Mouse (Mus musculus) limb, embryonic 11.5 days (tissue): ENCODE measurements at regions not wholly inside any gene's neighbourhood (a gene's known extent, or its start where the extent isn't known, plus 50 kb on each side); places are given as distances from the start of the nearest gene placed in this dataset.

Source experiments
- ATAC-seq: fragments of 200-750 bp; cut with Nextera tagmentation; 2 replicates; pipeline ENCODE4 v1.8.0; 2017; ENCODE audit warnings: low read depth; ENCODE audit not compliant: insufficient number of reproducible peaks, low FRiP score, low TSS enrichment
- DNase-seq: peaks from one replicate; pipeline ENCODE4 v3.0.0-alpha.2; 2015; ENCODE audit warnings: low spot score
- H3K27ac ChIP-seq: fragments of 300-500 bp; sonication (generic); replicated peaks from 2 replicates; pipeline ENCODE4 v1.5.1; 2014; ENCODE audit warnings: low read depth, mild to moderate bottlenecking, low read length
- H3K27me3 ChIP-seq: fragments of 300-500 bp; sonication (generic); 2 replicates; pipeline ENCODE4 v1.6.1; 2014; ENCODE audit warnings: mild to moderate bottlenecking, low read length, mixed read lengths; ENCODE audit not compliant: control insufficient read depth, insufficient read depth
- H3K36me3 ChIP-seq: fragments of 300-500 bp; sonication (generic); 2 replicates; pipeline ENCODE4 v1.6.1; 2014; ENCODE audit warnings: mild to moderate bottlenecking, low read length, moderate library complexity, mixed read lengths; ENCODE audit not compliant: control insufficient read depth, insufficient read depth
- H3K4me1 ChIP-seq: fragments of 300-500 bp; sonication (generic); 2 replicates; pipeline ENCODE4 v1.6.1; 2014; ENCODE audit warnings: low read length, mixed read lengths; ENCODE audit not compliant: control insufficient read depth, insufficient read depth
- H3K4me2 ChIP-seq: fragments of 300-500 bp; sonication (generic); 2 replicates; pipeline ENCODE4 v1.6.1; 2014; ENCODE audit warnings: low read depth, mild to moderate bottlenecking, moderate library complexity; ENCODE audit not compliant: severe bottlenecking
- H3K4me3 ChIP-seq: fragments of 300-500 bp; sonication (generic); 2 replicates; pipeline ENCODE4 v1.5.1; 2014; ENCODE audit warnings: low read depth, low read length
- H3K9ac ChIP-seq: fragments of 300-500 bp; sonication (generic); 2 replicates; pipeline ENCODE4 v1.6.1; 2014; ENCODE audit warnings: mild to moderate bottlenecking, low read length
- H3K9me3 ChIP-seq: fragments of 300-500 bp; sonication (generic); 2 replicates; pipeline ENCODE4 v1.6.1; 2016; ENCODE audit warnings: low read length; ENCODE audit not compliant: control insufficient read depth
- whole genome bisulfite sequencing: fragments of 180-500 bp; shearing (Covaris S2); extraction: QIAGEN DNeasy Blood & Tissue Kit; methylation state at CpG from one replicate; pipeline ENCODE4 v1.1.7; 2014; 5-methylcytosine and 5-hydroxymethylcytosine counted together

DNA sequence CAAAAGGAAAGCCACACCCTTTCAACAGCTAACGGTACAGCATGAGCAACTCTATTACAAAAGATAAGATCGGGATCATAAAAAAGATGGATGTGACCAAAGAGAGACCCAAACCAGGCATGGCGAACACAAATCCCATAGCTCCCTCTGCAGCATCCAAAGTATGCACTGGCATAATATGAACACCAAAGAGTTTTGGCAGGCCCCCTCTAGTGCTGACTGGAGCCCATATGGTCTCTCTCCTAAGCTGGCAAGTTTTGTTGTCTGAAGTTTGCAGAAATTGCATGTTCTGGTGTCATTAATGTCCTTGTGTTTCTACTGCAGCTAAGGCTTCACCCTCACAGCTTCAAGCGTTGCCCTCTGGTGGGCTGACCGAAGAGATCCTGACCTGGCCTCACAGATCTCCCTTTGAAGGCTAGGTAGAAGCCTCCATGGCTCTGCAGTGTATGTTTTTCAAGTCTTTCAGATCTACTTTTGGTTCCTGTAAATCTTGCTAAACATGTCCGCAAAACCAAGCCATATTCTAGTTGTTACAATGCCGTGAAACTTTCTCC, 75.7 kb upstream of the Bcl2l14 start:
- Histone ChIP-seq H3K9me3 (no peaks in the 10 kb centered on the region), H3K9ac (no peak overlapping the region), H3K4me1 (no peaks in the 10 kb centered on the region), H3K36me3 (no peaks in the 10 kb centered on the region), H3K27me3 (no peaks in the 10 kb centered on the region), H3K4me3 (no peak overlapping the region), H3K27ac (no peak overlapping the region), H3K4me2 (no peak overlapping the region)
- DNase-seq (no peak), ATAC-seq (no peak)
- WGBS: 92% methylated on average over 7 of the region's 7 CpGs

GRCm38 (mm10) chr6:134324001-134324400, 72.1 kb upstream of the Bcl2l14 start:
- no peak overlapping the region for H3K9ac ChIP-seq
- H3K4me2 ChIP-seq: no peak overlapping the region
- ATAC-seq (no peak), DNase-seq (no peak)
- H3K27me3 ChIP-seq: no peaks in the 10 kb centered on the region
- 84% methylated on average over 3 of the region's 3 CpGs for WGBS
- H3K36me3 ChIP-seq: no peaks in the 10 kb centered on the region
- no peak overlapping the region for H3K4me3 ChIP-seq
- H3K27ac ChIP-seq: no peak overlapping the region
- no peaks in the 10 kb centered on the region for H3K9me3 ChIP-seq
- no peaks in the 10 kb centered on the region for H3K4me1 ChIP-seq

DNA sequence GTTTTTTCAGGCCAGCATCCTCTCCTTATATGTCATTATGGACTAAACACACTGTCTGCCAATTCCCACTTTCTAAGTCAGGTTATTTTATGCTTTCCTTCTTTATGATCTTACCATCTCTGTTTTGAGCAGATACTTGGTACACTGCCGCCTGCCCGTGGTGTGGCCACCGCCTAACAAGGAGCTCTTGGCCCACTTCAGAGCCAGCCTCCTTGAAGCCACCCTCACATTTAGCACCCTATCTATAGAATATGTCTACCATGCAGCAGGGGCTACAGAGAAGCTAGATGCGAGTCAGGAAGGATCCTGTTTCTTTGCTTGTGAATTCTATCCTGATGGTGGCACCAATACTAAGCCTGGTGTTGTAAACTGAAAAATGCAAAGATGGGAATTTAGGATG, 70.6 kb upstream of the Bcl2l14 start:
- Histone ChIP-seq H3K27me3 (no peaks in the 10 kb centered on the region), H3K4me3 (no peak overlapping the region), H3K9me3 (no peaks in the 10 kb centered on the region), H3K4me2 (no peak overlapping the region), H3K36me3 (no peaks in the 10 kb centered on the region), H3K4me1 (no peaks in the 10 kb centered on the region), H3K9ac (no peak overlapping the region), H3K27ac (no peak overlapping the region)
- no peak for ATAC-seq
- DNase-seq: no peak
- whole genome bisulfite sequencing: 93% methylated on average over 4 of the region's 4 CpGs

DNA sequence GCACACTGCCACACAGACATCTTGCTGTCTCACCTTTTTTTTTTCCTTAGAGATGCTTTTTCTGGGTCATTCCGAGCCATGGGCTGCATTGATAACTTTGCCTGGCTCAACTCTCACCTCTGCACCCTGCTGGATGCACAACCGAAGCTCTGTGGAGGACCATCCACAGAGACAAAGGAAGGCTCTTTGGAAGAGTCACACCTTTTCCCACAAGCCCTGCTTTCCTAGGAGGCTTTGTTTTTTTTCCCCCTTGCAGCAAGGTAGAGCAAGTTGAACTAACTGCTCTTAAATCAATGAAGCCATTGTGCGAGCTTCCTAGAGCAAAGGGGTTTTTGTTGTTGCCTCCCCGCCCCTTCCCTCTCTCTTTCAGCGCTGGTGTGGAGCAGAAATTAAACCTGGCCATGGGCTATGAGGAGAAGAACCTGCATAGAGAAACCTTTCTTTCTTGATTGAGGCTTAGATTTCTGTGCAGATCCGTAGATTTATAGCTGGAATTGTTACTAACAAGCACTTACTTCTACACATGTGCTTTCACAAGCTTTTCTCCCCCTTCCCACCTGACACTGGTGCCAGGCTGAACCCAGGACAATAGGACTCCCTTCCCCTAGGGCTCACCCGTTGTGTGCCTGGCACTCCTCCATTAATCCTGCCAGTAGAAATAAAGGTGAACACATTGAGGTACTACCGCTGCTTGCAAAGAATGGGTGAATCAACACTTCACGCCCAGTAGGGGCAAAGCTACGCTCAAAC, 66.4 kb upstream of the Bcl2l14 start:
- Histone ChIP-seq H3K36me3 (no peaks in the 10 kb centered on the region), H3K9me3 (no peaks in the 10 kb centered on the region), H3K4me2 (no peak overlapping the region), H3K27ac (0 out of 2 replicates have a peak overlapping the region, but pooled peaks have one; percentile 15), H3K4me3 (no peak overlapping the region), H3K4me1 (no peaks in the 10 kb centered on the region), H3K9ac (no peak overlapping the region), H3K27me3 (no peaks in the 10 kb centered on the region)
- 68% methylated on average over 10 of the region's 10 CpGs for WGBS
- ATAC-seq (peak; percentile 61; the same call in 1 of the 2 replicates), DNase-seq (peak; percentile 26)

- Histone ChIP-seq H3K9ac (no peak overlapping the region), H3K27ac (0 out of 2 replicates have a peak overlapping the region, but pooled peaks have one; percentile 15), H3K4me1 (no peaks in the 10 kb centered on the region), H3K9me3 (no peaks in the 10 kb centered on the region), H3K36me3 (no peaks in the 10 kb centered on the region), H3K4me2 (no peak overlapping the region), H3K4me3 (no peak overlapping the region), H3K27me3 (no peaks in the 10 kb centered on the region)
- DNase-seq (no peak), ATAC-seq (no peak)
- 95% methylated on average over 4 of the region's 4 CpGs for WGBS
These were observed 65.8 kb upstream of the Bcl2l14 start for GRCm38 (mm10) chr6:134330300-134330640.

- Histone ChIP-seq H3K27me3 (no peaks in the 10 kb centered on the region), H3K9ac (no peak overlapping the region), H3K27ac (no peak overlapping the region), H3K4me3 (no peak overlapping the region), H3K4me2 (no peak overlapping the region), H3K4me1 (no peaks in the 10 kb centered on the region), H3K36me3 (no peaks in the 10 kb centered on the region), H3K9me3 (no peaks in the 10 kb centered on the region)
- WGBS: 84% methylated on average over 15 of the region's 15 CpGs
- ATAC-seq (no peak), DNase-seq (no peak)
These were observed 63.2 kb upstream of the Bcl2l14 start for GRCm38 (mm10) chr6:134332718-134333432.

GRCm38 (mm10) chr6:134335711-134336110, 60.4 kb upstream of the Bcl2l14 start:
- 79% methylated on average over 4 of the region's 4 CpGs for WGBS
- ATAC-seq: no peak

GRCm38 (mm10) chr6:134342796-134343605, 53.1 kb upstream of the Bcl2l14 start:
- WGBS: 91% methylated on average over 9 of the region's 9 CpGs
- no peak for DNase-seq

More at GRCm38 (mm10) chr6:134335711-134336110, 60.4 kb upstream of the Bcl2l14 start:
- H3K9me3 ChIP-seq: no peaks in the 10 kb centered on the region; the same call in 1 of the 2 replicates
- H3K27me3 ChIP-seq: no peaks in the 10 kb centered on the region
- no peak overlapping the region for H3K9ac ChIP-seq
- no peak overlapping the region for H3K4me2 ChIP-seq
- no peak overlapping the region for H3K27ac ChIP-seq
- no peak overlapping the region for H3K4me3 ChIP-seq
- H3K36me3 ChIP-seq: no peaks in the 10 kb centered on the region
- H3K4me1 ChIP-seq: no peaks in the 10 kb centered on the region
- no peak for DNase-seq

More at GRCm38 (mm10) chr6:134342796-134343605, 53.1 kb upstream of the Bcl2l14 start:
- no peaks in the 10 kb centered on the region; the same call in 1 of the 2 replicates for H3K9me3 ChIP-seq
- no peaks in the 10 kb centered on the region for H3K4me1 ChIP-seq
- H3K9ac ChIP-seq: no peak overlapping the region
- H3K4me3 ChIP-seq: no peak overlapping the region
- no peaks in the 10 kb centered on the region for H3K36me3 ChIP-seq
- no peak for ATAC-seq
- no peak overlapping the region for H3K4me2 ChIP-seq
- no peak overlapping the region for H3K27ac ChIP-seq
- H3K27me3 ChIP-seq: no peaks in the 10 kb centered on the region
